Mouse (Mus musculus): ENCODE results near the gene Xndc1. TPM values are rescaled to one million over a fixed set of nuclear protein-coding genes. Genes with fewer than 3 reads are reported as not detected.
A peak's percentile ranks its signal among the peaks of the same experiment; 100 is the strongest.

Xndc1 gene
- polyA plus RNA-seq, 1 experiment, result 21.5 TPM

- no peak overlapping the region for H3K4me3 ChIP-seq (ENCODE audit: extremely low read depth, insufficient read depth, insufficient read length)
- H3K4me1 ChIP-seq (ENCODE audit: control insufficient read depth, insufficient read depth, insufficient read length), result no peaks in the 10 kb centered on the region; the same call in 1 of the 2 replicates
- no peaks in the 10 kb centered on the region for H3K27me3 ChIP-seq (ENCODE audit: control insufficient read depth, insufficient read depth, low read length)
- H3K27ac ChIP-seq (ENCODE audit: insufficient read depth, low read length), result no peak overlapping the region
- H3K36me3 ChIP-seq (ENCODE audit: control insufficient read depth, insufficient read depth, low read length), result peaks cover 2% of the 10 kb centered on the region
- no peak for TF ChIP-seq POLR2A (IDR thresholded peaks at IDR 0.05; ENCODE audit: low read depth, low read length)
- WGBS, result 80% methylated on average over 3 of the region's 3 CpGs
- DNase-seq (ENCODE audit: low read depth in 1 of 2, low spot score in 2 of 2), result no peak
Observed at GRCm38 (mm10) chr7:102061353-102061752, 4.0 kb upstream of the Xndc1 start.

GRCm38 (mm10) chr7:102062203-102062602 is 3.1 kb upstream of the Xndc1 start:
- H3K27me3 ChIP-seq (ENCODE audit: control insufficient read depth, insufficient read depth, low read length), result no peaks in the 10 kb centered on the region
- no peaks in the 10 kb centered on the region; the same call in 1 of the 2 replicates for H3K4me1 ChIP-seq (ENCODE audit: control insufficient read depth, insufficient read depth, insufficient read length)
- no peak for DNase-seq (ENCODE audit: low read depth in 1 of 2, low spot score in 2 of 2)
- peaks cover 2% of the 10 kb centered on the region for H3K36me3 ChIP-seq (ENCODE audit: control insufficient read depth, insufficient read depth, low read length)
- no peak overlapping the region for H3K27ac ChIP-seq (ENCODE audit: insufficient read depth, low read length)
- 90% methylated on average over 1 of the region's 1 CpGs for WGBS
- no peak for TF ChIP-seq CTCF (IDR thresholded peaks at IDR 0.05; ENCODE audit: extremely low read depth, insufficient read depth, insufficient read length, insufficient replicate concordance)
- H3K4me3 ChIP-seq (ENCODE audit: extremely low read depth, insufficient read depth, insufficient read length), result no peak overlapping the region

- no peak for TF ChIP-seq POLR2A (IDR thresholded peaks at IDR 0.05; ENCODE audit: low read depth, low read length)
- TF ChIP-seq CTCF (IDR thresholded peaks at IDR 0.05; ENCODE audit: extremely low read depth, insufficient read depth, insufficient read length, insufficient replicate concordance), result no peak
- H3K27ac ChIP-seq (ENCODE audit: insufficient read depth, low read length), result no peak overlapping the region
- WGBS, result 81% methylated on average over 9 of the region's 9 CpGs
Observed at GRCm38 (mm10) chr7:102063891-102064290, 1.4 kb upstream of the Xndc1 start.

GRCm38 (mm10) chr7:102064655-102065045 is 661 bp upstream of the Xndc1 start:
- 1% methylated on average over 9 of the region's 9 CpGs for WGBS
- Histone ChIP-seq H3K27me3 (ENCODE audit: control insufficient read depth, insufficient read depth, low read length) (no peaks in the 10 kb centered on the region), H3K4me1 (ENCODE audit: control insufficient read depth, insufficient read depth, insufficient read length) (no peaks in the 10 kb centered on the region; the same call in 1 of the 2 replicates), H3K27ac (ENCODE audit: insufficient read depth, low read length) (peak overlapping the region; percentile 78), H3K4me3 (ENCODE audit: extremely low read depth, insufficient read depth, insufficient read length) (peak overlapping the region; percentile 72), H3K36me3 (ENCODE audit: control insufficient read depth, insufficient read depth, low read length) (no peaks in the 10 kb centered on the region)
- DNase-seq (ENCODE audit: low read depth in 1 of 2, low spot score in 2 of 2), result no peak
- TF ChIP-seq POLR2A (IDR thresholded peaks at IDR 0.05; ENCODE audit: low read depth, low read length), result no peak
- no peak for TF ChIP-seq CTCF (IDR thresholded peaks at IDR 0.05; ENCODE audit: extremely low read depth, insufficient read depth, insufficient read length, insufficient replicate concordance)

More at GRCm38 (mm10) chr7:102063891-102064290, 1.4 kb upstream of the Xndc1 start:
- Histone ChIP-seq H3K4me1 (ENCODE audit: control insufficient read depth, insufficient read depth, insufficient read length) (no peaks in the 10 kb centered on the region; the same call in 1 of the 2 replicates), H3K36me3 (ENCODE audit: control insufficient read depth, insufficient read depth, low read length) (peaks cover 2% of the 10 kb centered on the region), H3K4me3 (ENCODE audit: extremely low read depth, insufficient read depth, insufficient read length) (no peak overlapping the region; the same call in 1 of the 2 replicates), H3K27me3 (ENCODE audit: control insufficient read depth, insufficient read depth, low read length) (no peaks in the 10 kb centered on the region)
- no peak for DNase-seq (ENCODE audit: low read depth in 1 of 2, low spot score in 2 of 2)

- Histone ChIP-seq H3K4me1 (ENCODE audit: control insufficient read depth, insufficient read depth, insufficient read length) (no peaks in the 10 kb centered on the region; the same call in 1 of the 2 replicates), H3K27ac (ENCODE audit: insufficient read depth, low read length) (no peak overlapping the region), H3K4me3 (ENCODE audit: extremely low read depth, insufficient read depth, insufficient read length) (peak overlapping the region; percentile 11), H3K36me3 (ENCODE audit: control insufficient read depth, insufficient read depth, low read length) (no peaks in the 10 kb centered on the region), H3K27me3 (ENCODE audit: control insufficient read depth, insufficient read depth, low read length) (no peaks in the 10 kb centered on the region)
- no peak for DNase-seq (ENCODE audit: low read depth in 1 of 2, low spot score in 2 of 2)
- WGBS, result 53% methylated on average over 6 of the region's 6 CpGs
- TF ChIP-seq POLR2A (IDR thresholded peaks at IDR 0.05; ENCODE audit: low read depth, low read length), result no peak
- TF ChIP-seq CTCF (IDR thresholded peaks at IDR 0.05; ENCODE audit: extremely low read depth, insufficient read depth, insufficient read length, insufficient replicate concordance), result no peak
Observed at GRCm38 (mm10) chr7:102066363-102066762, 1.1 kb downstream of the Xndc1 start.

GRCm38 (mm10) chr7:102076714-102077296 is 11.5 kb downstream of the Xndc1 start:
- H3K36me3 ChIP-seq (ENCODE audit: control insufficient read depth, insufficient read depth, low read length), result peaks cover 34% of the 10 kb centered on the region
- TF ChIP-seq POLR2A (IDR thresholded peaks at IDR 0.05; ENCODE audit: low read depth, low read length), result no peak
- TF ChIP-seq CTCF (IDR thresholded peaks at IDR 0.05; ENCODE audit: extremely low read depth, insufficient read depth, insufficient read length, insufficient replicate concordance), result peak; percentile 43; the same call in 1 of the 2 replicates
- no peak overlapping the region for H3K27ac ChIP-seq (ENCODE audit: insufficient read depth, low read length)
- no peak overlapping the region for H3K4me3 ChIP-seq (ENCODE audit: extremely low read depth, insufficient read depth, insufficient read length)
- H3K4me1 ChIP-seq (ENCODE audit: control insufficient read depth, insufficient read depth, insufficient read length), result no peaks in the 10 kb centered on the region
- H3K27me3 ChIP-seq (ENCODE audit: control insufficient read depth, insufficient read depth, low read length), result no peaks in the 10 kb centered on the region
- WGBS, result 86% methylated on average over 7 of the region's 7 CpGs
- peak; percentile 23 to 26 for DNase-seq (ENCODE audit: low read depth in 1 of 2, low spot score in 2 of 2)

- Histone ChIP-seq H3K4me3 (ENCODE audit: extremely low read depth, insufficient read depth, insufficient read length) (no peak overlapping the region), H3K36me3 (ENCODE audit: control insufficient read depth, insufficient read depth, low read length) (peaks cover 35% of the 10 kb centered on the region), H3K4me1 (ENCODE audit: control insufficient read depth, insufficient read depth, insufficient read length) (no peaks in the 10 kb centered on the region), H3K27me3 (ENCODE audit: control insufficient read depth, insufficient read depth, low read length) (no peaks in the 10 kb centered on the region), H3K27ac (ENCODE audit: insufficient read depth, low read length) (no peak overlapping the region)
- TF ChIP-seq POLR2A (IDR thresholded peaks at IDR 0.05; ENCODE audit: low read depth, low read length) (no peak), CTCF (IDR thresholded peaks at IDR 0.05; ENCODE audit: extremely low read depth, insufficient read depth, insufficient read length, insufficient replicate concordance) (peak; percentile 15; the same call in 1 of the 2 replicates)
- DNase-seq (ENCODE audit: low read depth in 1 of 2, low spot score in 2 of 2), result no peak
- WGBS, result 81% methylated on average over 7 of the region's 7 CpGs
Observed at GRCm38 (mm10) chr7:102078517-102078916, 13.2 kb downstream of the Xndc1 start.
